Mouse (Mus musculus): Measurements from ENCODE around the gene Snx1.

- TF ChIP-seq CTCF (IDR thresholded peaks at IDR 0.05; ENCODE audit: extremely low read depth, insufficient read depth, insufficient read length, insufficient replicate concordance) = no peak
- TF ChIP-seq POLR2A (IDR thresholded peaks at IDR 0.05; ENCODE audit: low read depth, low read length) = no peak
These were observed 12.0 kb downstream of the Snx1 start for GRCm38 (mm10) chr9:66114341-66114740.
